Mouse (Mus musculus): Measurements from ENCODE around the gene Ccdc177.

Gene Ccdc177

DNA sequence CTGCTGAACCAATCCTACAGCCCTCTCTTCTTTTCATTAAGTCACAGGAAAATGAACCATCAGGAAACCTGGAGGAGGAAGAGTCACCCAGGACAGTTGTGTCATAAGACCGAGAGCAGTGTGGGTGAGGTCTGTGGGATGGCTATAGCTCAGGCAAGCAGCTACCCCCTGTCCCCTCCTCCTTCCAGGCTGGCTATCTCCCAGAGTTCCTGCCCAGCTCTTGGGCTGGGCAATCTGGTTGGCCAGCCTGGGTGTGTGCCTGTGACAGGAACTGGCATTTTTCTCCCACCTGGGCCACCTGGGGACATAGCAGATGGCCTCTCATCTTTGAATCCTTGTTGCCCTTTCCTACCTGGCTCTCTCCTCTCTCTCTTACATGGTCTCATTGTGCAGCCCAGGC, 23.4 kb upstream of the Ccdc177 start:
- WGBS = 79% methylated on average over 1 of the region's 1 CpGs

DNA sequence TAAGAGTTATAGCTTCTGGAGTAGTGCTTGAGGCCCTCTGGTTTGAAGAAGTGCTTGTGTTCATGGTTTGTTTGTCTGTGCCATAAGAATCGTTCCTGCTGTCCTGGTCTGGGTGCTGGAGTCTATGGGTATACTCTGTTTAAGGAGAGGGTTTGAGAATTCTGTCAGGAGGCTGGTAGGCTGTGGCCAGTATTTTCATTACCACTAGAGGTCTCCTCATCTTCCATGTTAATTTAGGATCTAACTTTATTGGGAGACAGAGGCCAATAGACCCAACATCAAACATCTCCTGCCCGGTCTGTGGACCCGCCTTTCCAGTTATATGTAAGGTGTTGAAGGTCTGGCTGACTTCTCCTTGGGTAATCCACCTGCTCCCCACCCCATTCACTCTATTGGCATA, 22.4 kb upstream of the Ccdc177 start:
- 50% methylated on average over 3 of the region's 3 CpGs for WGBS

DNA sequence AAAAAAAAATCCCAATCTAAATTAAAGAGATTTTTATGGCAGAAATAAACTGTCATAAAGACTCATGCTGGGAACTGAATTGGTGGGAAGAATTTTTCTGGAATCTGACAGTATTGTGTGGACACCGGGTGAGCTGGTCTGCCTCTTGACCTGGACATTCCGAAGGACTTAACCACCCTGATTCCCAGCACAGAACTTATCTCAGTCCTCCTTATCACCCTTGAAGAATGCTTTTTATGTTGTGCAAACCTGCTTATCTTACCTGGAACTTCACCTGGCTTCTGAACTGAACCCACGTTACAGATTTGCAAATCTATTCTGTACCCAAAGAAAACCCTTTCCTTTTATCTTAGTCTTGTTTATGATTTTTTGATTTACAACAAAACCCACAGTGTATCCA, 21.7 kb upstream of the Ccdc177 start:
- 83% methylated on average over 3 of the region's 3 CpGs for WGBS

DNA sequence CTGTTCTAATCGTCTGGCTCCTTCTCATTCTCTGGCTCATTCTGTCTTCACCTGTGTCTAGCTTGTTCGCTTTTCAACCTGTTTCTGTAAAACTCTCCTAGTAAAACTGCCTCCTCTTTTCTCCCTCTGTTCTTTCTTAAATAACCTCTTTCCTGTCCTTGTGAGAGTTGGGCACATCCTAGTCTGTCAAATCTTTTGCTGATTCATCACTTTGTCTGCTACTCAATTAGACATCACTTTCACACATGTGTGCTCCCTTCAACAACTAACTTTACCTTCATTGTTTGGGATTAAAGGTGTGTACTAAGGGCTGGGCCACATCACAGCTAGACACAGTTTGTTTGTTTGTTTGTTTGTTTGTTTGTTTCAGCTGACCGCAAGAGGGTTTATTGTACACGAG, 19.3 kb upstream of the Ccdc177 start:
- WGBS = 89% methylated on average over 4 of the region's 4 CpGs

DNA sequence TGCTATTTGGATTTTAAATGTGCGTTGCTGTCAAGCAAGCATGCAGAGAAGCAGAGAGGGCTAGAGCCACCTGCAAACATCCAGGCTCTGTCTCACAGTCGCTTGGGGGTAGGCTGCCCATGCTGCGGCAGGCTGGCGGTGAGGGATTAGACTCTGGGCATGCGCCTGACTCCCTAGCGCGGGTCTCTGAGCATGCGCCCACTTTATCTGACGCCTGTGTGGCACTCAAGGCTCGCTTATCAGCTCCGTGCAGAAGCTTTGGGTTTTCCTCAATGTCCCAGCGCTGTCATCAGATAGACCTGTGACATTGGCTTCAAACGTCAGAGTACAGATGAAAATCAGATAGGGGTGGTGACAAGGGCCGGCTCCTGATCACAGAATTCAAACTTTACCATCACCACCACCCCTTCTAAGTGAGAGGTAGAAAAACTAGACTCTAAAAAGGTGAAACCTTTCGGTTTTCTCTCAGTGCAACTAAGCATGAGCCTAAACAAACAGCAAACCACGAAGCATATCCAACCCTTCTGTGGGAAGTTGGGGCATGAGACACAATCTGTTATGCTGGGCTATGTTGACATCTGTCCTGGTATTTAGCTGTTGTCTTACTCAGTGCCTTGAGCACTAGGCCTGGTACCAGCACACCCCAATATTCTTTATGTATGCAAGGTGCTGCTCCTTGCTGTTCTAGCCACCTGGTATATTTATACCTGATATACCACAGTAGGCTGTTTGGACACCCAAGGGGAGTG, 17.9 kb upstream of the Ccdc177 start:
- WGBS = 88% methylated on average over 16 of the region's 16 CpGs

DNA sequence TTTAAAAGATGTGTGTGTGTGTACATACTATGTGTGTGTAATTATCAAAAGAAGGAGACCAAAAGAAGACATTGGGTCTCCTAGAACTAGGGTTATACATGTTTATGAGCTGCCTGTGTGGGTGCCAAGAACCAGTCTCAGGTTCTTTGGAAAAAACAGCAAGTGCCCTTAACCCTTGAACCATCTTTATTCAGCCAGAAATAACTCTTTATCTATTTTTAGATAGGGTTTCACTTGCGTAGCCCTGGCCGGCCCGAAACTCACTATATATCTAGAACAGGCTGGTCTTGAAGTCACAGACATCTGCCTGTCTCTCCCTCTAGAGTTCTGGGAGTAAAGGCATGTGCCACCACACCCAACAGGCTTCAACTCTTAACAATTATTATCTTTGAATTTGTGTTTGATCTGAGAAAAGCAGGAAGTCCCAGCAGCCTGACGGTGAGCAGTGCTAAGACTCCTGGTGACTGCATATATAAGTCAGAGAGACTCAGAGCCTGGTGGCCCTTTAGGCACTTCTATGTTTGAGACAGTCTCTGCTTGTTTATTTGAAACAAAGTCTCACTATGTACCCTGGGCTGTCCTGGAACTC, 15.7 kb upstream of the Ccdc177 start:
- WGBS = 85% methylated on average over 4 of the region's 4 CpGs

DNA sequence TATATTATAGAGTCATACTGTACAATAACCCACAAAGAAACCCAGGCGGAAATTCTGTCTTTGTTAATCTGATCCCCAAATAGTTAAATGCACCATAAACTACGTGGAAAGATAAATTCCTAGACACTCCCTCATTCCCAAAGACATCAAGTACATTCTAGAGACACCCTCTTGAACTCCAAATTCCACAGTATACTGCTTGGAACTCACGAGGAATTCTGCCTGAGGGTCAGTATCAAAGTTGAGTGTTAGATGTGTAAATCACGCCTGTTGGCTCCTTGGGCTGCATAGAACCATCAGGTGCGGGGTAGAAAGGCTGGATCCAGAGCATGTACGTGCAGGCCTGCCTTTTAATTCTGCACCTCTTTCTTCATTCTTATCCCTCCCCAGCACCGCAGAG, 14.3 kb upstream of the Ccdc177 start:
- 86% methylated on average over 7 of the region's 7 CpGs for WGBS

DNA sequence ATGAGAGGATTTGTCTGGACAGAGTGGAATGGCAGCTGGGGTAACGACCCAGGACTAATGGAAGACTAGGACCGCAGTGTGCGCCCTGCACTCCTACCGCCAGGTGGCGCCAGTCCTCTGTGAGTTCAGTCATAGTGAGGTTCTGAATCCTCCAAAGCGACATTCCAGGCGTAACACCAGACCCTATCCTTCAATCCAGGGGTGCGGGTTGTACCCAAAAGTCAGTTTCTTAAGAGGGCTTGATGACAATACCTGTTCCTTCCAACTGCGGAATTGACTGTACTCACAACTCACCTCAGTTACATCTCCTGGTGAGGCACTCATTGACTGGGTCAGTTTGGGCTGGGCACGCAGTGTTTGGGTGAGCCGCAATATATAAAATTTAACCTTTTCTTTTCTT, 9.2 kb upstream of the Ccdc177 start:
- 16% methylated on average over 11 of the region's 11 CpGs for WGBS

DNA sequence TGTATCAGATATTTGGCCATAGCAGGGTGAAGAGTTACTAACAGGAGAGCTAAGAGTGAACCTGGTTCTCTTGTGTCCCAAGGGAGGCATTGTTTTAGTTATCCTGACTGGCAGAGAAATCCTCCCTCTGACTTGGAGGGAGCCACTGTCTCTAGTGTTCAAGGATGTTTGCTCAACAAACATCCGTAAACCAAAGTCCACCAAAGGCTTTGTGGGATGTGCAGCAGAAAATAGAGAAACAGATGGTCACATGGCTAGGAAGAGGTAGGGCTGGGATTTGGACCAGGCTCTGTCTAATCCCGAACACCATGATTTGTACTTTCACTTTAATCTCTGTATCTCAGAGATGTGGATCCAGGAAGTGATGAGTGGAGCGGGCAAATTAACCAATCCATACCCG, 3.6 kb upstream of the Ccdc177 start:
- 75% methylated on average over 4 of the region's 4 CpGs for WGBS

DNA sequence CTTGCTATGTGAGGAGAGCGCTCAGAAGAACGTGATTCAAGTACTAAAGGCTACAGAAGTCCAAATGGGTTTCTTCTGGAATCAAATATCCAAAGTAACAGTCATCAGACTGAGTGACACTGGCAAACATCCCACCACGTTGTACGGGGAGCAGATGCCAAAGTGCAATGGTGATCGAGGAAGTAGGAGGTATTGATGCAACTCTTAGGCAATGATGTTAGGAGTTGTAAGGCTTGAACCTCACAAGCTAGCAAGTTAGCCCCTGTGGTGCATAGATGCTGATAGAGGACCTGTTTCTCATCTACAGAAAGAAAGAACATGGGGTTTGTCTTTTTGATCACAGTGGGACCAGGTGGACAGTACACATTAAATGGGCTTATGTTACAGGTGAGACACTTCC, 2.5 kb upstream of the Ccdc177 start:
- WGBS = 81% methylated on average over 5 of the region's 5 CpGs

DNA sequence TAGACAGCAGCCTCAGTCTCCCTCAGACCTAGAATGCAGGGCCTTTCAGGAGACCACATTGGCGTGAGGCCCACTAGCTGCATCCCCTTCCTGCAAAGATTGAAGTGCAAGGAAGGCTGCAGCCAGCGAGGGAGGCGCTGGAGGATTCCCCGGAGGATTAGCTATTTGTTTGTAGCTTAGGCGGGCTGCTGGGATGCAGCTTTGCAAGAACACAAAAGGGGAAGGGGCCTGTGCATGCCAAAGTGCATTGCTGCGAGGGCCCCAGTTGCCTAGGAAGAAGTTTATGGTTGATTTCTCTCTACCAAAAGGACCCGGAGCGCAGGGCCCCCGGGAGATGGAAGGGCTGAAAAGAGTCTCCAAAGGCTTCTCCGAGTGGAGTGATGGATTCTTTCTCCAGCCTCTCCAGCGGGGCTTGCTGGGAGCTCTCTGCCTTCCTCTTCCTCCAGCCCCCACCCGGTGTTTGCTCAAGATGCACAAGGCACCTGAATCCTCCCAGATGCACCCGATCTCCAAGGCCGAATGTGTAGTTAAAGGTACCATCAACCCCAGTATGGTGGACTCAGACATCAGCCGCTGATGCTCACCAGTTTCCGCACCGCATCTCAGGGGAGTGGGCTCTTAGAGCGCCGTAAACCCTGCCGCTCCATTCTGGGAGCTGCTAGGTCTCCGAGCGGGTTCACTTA, 633 bp downstream of the Ccdc177 start:
- WGBS = 1% methylated on average over 22 of the region's 22 CpGs

DNA sequence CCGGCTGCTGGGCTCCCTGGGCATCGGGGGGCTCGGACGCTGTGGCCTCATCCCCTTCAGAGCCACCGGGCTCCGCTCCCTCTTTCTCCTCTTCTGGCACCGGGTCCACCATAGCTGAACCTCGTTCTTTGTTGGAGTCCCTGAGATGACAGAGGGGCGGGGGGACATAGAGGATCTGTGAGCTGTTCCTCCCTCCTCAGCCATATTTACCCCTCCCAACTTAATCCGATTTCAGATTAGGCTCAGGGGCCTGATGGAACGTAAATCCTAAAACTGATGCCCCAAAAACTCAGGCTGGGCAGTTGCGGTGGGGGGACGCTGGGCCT, 1.1 kb downstream of the Ccdc177 start:
- whole genome bisulfite sequencing = 8% methylated on average over 13 of the region's 13 CpGs

DNA sequence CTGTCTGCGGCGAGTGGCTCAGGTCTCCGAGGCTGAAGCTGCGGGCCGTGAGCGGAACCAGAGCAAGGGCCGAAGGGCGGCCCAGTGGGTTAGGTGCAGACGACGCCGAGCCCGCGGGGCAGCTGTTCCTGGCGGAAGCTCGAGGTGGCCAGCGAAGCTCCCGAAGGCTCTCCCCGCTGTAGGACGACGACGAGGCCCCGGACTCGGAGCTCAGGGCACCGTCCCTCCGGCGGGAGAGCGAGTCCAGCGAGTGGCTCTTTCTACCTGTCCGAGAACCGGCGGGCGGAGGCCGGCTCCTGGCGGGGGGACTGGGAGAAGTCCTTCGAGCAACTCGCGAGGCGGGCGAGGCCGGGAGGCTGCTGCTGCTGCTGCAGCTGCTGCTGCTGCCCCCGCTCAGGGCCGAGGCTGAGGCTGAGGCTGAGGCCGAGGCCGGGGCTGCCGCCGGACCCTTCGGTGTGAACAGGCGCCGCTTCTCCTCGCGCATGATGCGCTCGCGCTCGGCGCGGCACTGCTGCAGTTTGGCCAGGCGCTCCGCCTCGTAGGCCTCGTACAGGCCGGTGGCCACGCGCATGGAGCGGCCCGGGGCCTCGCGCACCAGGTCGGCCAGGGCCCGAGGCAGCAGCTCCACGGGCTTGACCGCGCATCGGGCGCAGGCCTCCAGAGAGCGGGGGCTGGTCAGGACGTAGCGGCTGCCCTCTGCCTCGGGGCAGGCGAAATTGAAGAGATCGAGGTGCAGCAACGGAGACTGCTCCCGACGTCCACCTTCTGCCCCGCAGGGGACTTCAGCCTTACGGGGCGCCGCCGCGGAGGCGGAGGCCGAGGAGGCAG, 1.7 kb downstream of the Ccdc177 start:
- WGBS = 42% methylated on average over 92 of the region's 92 CpGs

DNA sequence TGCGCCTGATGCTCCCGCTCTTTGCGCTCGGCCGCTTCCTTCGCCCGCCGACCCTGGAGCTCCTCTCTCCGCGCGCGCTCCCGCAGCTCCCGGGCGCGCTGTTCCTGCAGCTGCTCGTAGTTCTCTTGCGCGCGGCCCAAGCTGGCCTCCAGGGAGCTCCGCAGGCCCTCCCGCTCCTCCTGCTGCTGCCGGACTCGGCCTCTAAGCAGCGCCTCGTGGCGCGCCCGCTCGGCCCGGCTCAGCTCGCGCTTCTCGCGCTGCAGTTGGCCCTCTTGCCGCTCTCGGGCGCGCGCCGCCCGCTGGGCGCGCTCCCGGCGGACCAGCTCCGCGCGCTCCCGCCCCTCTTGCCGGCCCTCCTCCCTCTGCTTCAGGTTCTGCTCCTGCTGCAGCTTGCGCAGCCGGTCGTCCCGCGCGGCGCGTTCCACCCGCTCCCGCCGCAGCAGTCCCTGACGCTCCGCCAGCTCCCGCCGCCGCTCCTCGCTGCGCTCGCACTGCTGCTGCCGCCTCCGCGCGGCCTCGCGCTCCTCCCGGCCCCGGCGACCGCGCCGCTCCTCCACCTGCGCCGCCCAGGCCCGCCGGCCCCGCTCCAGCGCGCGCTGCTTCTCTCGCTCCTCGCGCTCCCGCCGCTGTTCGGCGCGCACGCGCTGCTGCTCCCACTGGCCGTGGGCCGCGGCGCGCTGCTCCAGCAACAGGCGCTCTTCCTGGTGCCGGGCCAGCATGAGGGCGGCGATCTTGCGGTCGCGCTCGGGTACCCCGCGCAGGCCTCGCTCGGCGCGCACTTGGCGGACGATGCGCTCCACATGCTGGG, 2.5 kb downstream of the Ccdc177 start:
- 47% methylated on average over 122 of the region's 122 CpGs for WGBS

DNA sequence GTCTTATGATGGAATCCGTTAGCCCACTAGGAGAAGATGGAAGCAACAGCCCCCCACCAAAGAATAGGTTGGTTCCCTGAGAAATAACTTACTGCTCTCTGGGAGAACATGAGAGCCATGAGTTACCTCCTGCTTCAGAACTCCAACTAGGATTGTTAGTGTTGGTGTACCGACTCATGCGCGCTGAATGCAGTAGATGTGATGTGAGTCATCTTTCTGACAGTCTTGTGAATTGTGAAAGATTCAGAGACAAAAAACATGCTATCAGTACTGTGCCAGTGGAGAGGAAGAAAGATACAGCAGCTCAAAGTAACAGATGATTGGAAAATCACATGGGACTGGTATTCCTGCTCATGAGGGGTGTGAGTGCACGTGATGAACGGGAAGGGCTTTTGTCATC, 8.9 kb downstream of the Ccdc177 start:
- 65% methylated on average over 6 of the region's 6 CpGs for WGBS

DNA sequence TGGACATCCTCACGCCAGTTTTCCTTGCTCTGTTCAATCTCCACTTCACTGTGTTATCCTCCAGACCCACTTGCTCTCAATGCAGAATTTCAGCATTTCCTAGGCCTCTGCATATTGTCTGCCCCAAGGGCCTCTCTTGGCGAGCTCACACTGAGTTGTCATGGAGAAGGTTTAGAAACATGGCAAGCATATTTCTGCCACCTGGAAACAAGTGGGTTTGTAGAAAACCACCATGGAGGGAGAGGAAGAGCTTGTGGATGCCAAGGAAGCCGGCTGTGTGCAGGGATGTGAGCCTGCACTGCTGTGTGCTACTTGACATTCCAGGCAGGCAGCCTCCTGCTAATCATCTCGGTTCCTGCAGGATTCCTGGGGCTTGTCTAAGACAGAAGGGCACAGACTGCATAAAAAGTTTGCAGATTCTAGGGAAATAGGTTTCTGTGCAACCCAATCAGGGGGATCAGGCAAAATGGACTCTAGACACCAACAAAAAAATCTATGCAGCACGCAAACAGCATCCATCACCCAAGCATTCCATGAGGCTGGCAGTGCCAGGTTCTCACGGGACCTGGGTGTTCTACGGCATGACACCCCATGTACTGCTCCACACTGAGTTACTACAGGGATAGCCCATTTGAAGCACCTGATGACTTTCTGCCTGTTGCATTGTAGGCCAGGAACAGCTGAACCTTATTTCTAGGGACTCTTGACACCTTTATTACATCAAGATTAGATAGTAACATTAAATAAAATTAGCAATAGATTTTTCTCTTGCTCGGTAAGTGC, 14.3 kb downstream of the Ccdc177 start:
- 43% methylated on average over 8 of the region's 8 CpGs for WGBS

DNA sequence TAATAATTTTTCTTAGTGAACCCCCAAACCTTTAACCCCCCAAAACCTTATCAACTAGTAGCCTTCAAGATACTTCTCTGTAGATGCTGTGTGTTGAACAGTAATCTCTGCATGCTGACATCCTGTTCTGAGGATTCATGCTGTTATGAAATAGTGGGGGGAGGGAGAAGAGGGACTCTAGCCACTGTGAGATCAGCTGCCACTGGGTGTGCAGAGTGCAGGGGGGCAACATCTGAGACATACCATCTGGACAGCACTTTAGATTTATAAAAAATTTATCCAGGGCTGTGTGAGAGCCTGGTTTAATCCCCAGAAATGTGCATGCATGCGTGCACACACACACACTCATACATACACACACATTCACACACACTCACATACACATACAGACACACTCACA, 15.9 kb downstream of the Ccdc177 start:
- WGBS = 96% methylated on average over 1 of the region's 1 CpGs

DNA sequence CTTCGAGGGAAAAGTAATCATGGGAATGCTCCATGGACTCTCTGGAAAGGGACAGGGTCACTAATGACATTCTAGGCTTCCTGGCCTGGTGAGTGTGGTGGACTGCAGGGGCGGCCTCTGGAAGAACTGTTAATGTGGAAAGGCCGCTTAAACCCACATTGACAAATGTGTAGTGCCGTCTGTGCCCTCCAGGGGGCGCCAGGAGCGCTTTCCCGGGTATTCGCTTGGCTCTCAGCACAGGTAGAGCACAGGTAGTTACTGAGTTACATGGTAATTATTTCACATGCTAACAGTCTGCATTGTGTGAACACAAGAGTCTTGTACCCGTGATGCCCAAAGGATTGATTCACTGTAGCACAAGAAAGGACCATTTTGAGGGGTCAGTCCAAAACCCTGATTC, 21.0 kb downstream of the Ccdc177 start:
- WGBS = 49% methylated on average over 9 of the region's 9 CpGs

DNA sequence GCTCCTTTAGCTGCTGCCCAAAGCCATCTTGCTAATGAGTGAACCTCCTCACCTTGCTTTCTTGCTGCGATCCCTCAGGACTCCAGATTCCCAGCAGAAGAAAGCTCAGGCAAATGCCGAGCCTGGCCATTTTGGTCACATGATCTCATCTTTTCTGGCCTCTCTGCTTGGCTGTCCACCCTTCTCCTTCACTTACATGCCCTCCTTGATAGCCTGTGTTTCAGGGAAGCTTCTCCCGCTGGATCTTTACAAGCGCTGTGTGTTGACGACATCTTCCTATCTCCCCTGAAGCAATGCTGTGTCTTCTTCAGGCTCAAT, 23.2 kb downstream of the Ccdc177 start:
- WGBS = 54% methylated on average over 5 of the region's 5 CpGs

DNA sequence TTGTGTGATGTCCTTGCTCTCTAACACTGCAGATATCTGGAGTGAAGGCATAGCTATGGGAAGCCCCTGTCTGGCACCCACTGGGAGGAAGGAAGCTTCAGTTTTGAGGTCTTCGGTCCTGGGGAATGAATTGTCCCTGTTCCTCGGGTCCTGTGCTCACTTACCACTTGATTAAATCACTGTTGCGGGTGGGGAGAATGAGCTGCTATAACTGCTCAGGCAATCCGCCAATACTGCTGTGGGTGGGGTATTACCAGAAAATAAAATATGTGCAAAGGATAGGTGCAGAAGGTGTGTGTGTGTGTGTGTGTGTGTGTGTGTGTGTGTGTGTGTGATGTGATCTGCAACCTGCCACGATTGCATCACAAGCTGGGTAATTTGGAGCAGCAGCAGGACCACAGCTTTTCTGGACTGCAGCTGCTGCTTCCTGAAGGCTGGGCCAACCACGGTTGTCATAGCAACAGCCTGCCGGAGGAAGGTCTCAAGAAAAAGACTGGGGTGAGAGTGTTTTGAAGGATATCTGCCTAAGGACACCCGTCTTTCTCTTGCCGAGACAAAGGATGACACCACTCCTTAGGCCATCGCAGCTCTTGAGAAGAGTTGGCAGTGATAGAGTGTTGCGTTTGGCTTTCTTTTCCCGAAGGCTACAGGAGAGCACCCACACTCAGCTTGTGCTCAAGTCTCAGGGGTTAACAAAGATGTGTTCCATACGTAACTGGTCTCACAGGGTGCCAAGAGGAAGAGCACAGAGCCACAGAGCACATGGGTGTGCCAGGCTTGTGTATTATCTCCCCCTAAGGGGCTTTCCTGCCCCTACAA, 23.8 kb downstream of the Ccdc177 start:
- 6% methylated on average over 13 of the region's 13 CpGs for WGBS

All from cerebral cortex, adult 2 months (tissue).